Mouse (Mus musculus): ENCODE measurements at regions not wholly inside any gene's neighbourhood (a gene's known extent, or its start where the extent isn't known, plus 50 kb on each side); places are given as distances from the start of the nearest gene placed in this dataset.

- TF ChIP-seq CTCF (IDR thresholded peaks at IDR 0.05; ENCODE audit: borderline replicate concordance, insufficient read depth, low read length) (no peak), POLR2A (IDR thresholded peaks at IDR 0.05; ENCODE audit: low read depth, low read length) (no peak)
Observed at GRCm38 (mm10) chr5:147782241-147782681, 56.5 kb upstream of the Flt1 start.
